Mouse (Mus musculus) kidney, postnatal 14 days (tissue): ENCODE results near the gene Gm11027.

Source experiments
- DNase-seq: peaks from one replicate; pipeline ENCODE4 v3.0.0; 2022; ENCODE audit warnings: mixed read lengths

The Gm11027 gene

GRCm38 (mm10) chr12:116280149-116280652, 5.0 kb downstream of the Gm11027 start:
- no peak for DNase-seq

- peak; percentile 100 for DNase-seq
These were observed 5.6 kb downstream of the Gm11027 start, which contains the start of gene Esyt2 for GRCm38 (mm10) chr12:116280653-116281364. Gene Esyt2, plus strand, starts transcription at chr12:116281196.

DNA sequence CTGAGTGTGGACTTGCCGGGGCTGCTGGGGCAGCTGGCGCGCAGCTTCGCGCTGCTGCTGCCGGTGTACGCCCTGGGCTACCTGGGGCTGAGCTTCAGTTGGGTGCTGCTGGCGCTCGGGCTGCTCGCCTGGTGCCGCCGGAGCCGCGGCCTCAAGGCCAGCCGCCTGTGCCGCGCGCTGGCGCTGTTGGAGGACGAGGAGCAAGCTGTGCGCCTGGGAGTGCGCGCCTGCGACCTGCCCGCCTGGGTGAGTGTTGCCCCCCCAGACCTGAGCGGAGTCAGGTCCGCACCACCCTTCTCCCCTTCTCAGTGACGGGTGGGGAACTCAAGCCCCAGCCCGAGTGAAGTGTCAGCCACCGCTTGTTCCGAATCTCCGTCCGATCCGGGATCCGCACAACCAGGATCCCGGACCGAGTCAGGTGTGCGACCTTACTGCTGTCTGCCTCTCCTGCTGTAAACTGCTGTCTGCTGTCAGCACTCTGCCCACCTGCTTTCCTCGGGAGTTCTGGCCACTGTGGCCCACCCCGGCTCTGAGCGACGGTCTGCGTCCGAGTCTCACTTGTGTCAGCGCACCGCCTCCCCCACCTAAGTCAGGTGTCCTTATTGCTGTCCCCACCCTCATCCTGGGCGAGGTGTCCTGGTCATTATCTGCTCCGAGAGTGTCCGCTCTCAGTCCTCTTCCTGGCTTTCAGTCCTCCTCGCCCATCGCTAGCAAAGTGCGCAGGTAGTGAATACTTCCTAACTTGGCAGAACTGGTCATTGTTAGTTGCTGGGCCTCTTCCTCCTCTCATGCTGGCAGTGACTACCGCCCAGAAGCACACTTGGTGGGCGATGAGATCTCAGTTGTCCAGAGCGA, 6.5 kb downstream of the Gm11027 start:
- DNase-seq, result no peak

- DNase-seq, result no peak
These were observed 7.7 kb downstream of the Gm11027 start for GRCm38 (mm10) chr12:116282856-116283255.

DNA sequence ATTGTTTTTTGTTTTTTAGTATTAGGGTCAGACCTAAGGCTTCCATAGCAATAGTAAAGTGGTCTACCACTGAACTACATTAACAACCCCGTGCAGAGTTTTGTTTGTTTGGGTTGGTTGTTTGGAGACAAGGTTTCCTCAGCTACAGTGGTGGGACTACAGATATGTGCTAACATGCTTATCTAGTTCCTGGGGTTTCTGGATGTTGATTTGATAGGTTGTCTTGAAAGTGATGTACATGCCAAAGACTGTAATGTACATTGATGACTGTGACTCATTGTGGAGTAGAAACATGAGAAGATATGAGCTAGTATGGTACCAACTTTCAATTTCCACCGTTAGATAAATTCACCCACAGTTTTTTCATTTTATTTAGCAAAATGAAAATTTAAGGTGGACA, 8.3 kb downstream of the Gm11027 start:
- DNase-seq, result no peak

GRCm38 (mm10) chr12:116293185-116293584, 18.0 kb downstream of the Gm11027 start:
- no peak for DNase-seq

DNA sequence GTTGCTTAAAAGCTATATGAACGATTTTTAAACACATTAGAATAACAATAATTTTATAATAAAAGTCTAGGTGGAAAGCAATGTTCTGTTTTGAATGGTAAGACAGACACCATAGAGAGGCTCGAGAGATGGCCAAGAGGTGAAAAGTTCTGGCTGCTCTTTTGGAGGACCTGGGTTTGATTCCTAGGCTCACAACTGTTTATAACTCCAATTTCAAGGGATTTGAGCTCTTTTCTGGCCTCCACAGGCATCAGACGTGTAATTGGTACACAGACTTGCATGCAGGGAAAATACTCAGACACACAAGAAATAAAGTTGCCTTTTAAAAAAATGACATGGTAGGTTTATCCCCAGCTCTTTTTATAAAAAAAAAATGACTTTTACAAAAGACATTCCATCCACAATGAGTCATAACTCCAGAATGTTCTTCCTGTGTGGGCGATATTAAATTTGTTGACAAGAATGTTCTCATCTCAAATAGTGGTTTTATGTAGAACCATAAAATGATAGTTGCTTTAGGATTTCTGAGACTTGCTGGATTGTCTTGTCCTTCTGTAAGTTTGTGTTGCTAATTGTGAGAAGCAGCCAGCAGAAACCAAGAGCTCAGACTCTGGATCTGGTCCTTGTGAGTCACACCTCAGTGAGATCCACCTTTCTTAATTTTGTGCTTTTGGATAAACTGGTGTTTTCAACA, 18.6 kb downstream of the Gm11027 start:
- no peak for DNase-seq

GRCm38 (mm10) chr12:116299906-116300305, 24.7 kb downstream of the Gm11027 start:
- no peak for DNase-seq

- DNase-seq, result no peak
These were observed 27.0 kb downstream of the Gm11027 start for GRCm38 (mm10) chr12:116302181-116302580.

- DNase-seq, result peak; percentile 32
These were observed 30.9 kb downstream of the Gm11027 start for GRCm38 (mm10) chr12:116306042-116306441.

- DNase-seq, result no peak
These were observed 32.7 kb downstream of the Gm11027 start for GRCm38 (mm10) chr12:116307870-116308269.

GRCm38 (mm10) chr12:116308612-116309011, 33.4 kb downstream of the Gm11027 start:
- DNase-seq, result no peak

- no peak for DNase-seq
These were observed 38.6 kb downstream of the Gm11027 start for GRCm38 (mm10) chr12:116313816-116314215.

DNA sequence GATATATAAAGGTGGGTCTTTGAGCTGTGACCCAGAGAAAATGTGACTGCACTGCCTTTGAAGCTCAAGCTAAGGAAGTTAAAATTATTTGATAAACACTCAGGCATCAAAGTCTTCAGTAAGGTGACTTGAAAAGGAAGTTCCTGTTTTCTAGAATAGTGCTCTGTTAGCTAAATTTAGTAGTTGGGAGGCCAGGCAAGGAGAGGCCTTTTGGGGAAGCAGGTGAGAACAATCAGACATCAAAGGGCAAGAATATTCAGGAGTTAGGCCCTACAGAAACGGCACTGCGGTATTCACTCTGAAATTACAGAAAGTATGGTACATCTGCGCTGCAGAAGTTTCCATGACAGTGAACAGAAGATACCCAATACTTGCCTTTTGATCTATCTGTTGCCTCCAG, 40.3 kb downstream of the Gm11027 start:
- DNase-seq, result no peak

- no peak for DNase-seq
These were observed 42.6 kb downstream of the Gm11027 start for GRCm38 (mm10) chr12:116317818-116318217.
